Mouse (Mus musculus): ENCODE measurements around the gene Olfr314.
"Not testable (repeated sequence)": the region's sequence is repeated elsewhere in the genome, so short reads cannot be mapped to it uniquely, and the experiment has no call there.

Olfr314 gene

GRCm38 (mm10) chr11:58782480-58783089 lies at the start of gene Olfr314:
Gene Olfr314 (plus strand): TSS chr11:58782952.
- no peak for DNase-seq (ENCODE audit: low spot score)

DNA sequence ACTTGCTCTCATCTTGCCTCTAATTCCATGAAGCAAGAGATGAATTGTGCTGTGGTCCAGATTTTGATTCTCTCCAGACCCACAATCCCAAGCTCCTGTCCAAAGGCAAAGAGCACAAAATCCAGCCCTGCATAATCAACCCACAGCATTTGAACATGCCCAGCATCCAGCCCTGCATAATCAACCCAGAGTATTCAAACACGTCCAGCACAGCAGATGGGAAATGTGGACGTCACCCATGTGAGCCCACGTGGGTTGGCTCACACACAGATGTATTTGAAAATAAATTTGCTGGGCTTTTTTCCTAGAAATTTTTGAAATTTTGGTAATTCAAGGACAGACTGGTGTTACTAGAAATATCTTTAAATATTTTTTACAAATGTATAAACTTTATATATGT lies 49.4 kb upstream of the Olfr314 start:
- no peak for DNase-seq (ENCODE audit: low spot score)

GRCm38 (mm10) chr11:58738792-58739262 lies 43.9 kb upstream of the Olfr314 start, which contains the start of gene Olfr317:
Gene Olfr317 (minus strand): TSS chr11:58739212.
- DNase-seq (ENCODE audit: low spot score), result no peak

DNA sequence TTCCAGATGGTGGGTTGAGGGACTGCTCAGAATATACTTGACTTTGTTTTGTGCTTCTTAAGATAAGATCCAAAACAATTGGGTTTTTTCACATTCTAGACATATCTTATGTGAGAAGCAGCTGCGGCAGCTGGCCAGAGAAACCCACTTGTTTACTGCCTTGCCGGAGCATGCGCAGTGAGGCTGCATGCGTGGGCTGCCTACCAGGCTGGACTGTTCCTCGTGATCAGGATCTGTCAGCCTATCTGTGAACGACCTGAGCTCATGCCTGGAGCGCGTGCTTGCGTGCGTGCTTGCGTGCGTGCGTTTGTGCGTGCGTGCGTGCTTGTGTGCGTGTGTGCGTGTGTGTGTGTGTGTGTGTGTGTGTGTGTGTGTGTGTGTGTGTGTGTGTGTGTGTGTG lies 31.7 kb upstream of the Olfr314 start:
- not testable (repeated sequence) for DNase-seq (ENCODE audit: low spot score)

DNA sequence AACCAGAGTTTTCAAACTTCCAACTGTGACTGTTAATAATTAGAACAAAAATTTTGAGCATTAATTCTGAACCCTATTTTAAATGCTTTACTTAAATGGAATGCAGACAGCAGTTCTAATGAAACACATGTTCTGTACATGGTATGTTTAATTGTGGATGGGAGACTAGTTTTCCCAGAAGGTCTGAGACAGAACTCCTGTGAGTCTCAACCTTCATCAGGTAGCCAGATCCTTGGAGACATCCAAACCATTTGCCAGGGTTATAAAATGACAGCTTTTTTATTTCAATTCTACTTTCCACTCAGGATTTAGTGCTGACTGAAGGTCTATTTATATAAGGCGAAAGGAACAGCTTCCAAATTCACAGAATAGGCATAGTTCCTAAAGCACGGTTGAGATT lies 30.3 kb upstream of the Olfr314 start, which contains the start of gene Olfr316:
Gene Olfr316, plus strand, starts transcription at position 301 of the 400 bp plus-strand sequence.
- DNase-seq (ENCODE audit: low spot score), result no peak

- no peak for DNase-seq (ENCODE audit: low spot score)
Observed at GRCm38 (mm10) chr11:58772888-58773287, 9.9 kb upstream of the Olfr314 start, which contains the start of gene Olfr315. Gene Olfr315 (plus strand): TSS chr11:58773188.

GRCm38 (mm10) chr11:58784182-58784581 lies 1.4 kb downstream of the Olfr314 start:
- no peak for DNase-seq (ENCODE audit: low spot score)

DNA sequence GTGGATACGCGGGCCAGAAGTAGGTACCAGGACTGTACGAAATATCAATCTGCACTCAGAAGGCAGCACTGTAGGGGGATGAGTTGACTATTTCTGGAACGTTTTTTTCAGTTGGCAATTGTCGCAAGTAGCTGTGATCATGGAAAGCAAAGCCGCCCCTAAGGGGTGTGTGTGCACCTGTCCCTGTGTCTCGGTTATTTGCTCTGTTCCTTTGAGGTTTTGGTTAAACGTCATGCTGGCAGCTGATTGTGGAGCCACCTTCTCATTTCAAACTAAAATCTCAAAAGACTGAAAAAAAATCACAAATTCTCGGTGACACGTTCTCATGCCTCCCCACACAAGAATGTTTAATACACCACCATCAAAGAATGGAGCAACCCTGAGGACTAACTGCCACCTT lies 4.9 kb downstream of the Olfr314 start:
- no peak for DNase-seq (ENCODE audit: low spot score)

DNA sequence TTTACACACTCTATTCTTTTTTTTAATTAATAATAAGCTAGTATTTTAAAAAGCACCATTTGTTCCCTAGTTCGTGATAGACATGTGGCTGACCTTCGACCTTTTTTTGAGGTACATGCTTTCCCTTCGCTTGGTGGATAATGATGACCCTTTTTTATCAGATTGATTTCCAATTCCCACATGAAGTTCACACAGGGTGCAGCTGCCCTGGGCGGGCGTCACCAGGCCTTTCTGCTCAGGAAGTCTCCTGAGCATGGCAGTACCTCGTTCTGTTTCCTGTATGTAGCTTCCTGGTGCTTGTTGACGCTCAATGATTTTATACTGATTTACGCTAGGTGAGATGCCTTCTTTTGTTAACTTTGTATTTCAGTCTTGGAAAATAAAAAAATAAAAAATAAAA lies 5.6 kb downstream of the Olfr314 start:
- DNase-seq (ENCODE audit: low spot score), result no peak

DNA sequence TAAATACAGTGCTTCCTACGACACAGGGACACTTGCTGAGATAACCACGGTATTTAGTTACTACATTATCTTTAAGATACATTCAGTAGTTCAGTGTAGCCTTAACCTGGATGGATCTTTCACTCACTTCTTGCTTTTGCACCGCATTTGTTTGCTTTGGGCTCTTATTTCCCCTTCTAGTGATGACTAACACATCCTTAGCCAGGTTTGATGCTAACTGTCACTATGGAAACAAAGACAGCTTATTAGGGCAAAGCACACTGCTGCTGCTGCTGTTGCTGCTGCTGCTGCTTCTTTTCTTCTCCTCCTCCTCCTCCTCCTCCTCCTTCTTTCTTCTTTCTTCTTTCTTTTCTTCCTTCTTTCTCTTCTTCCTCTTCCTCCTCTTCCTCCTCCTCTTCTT lies 6.8 kb downstream of the Olfr314 start:
- DNase-seq (ENCODE audit: low spot score), result no peak

GRCm38 (mm10) chr11:58790053-58790452 lies 7.3 kb downstream of the Olfr314 start:
- DNase-seq (ENCODE audit: low spot score), result no peak

GRCm38 (mm10) chr11:58790646-58791045 lies 7.9 kb downstream of the Olfr314 start:
- no peak for DNase-seq (ENCODE audit: low spot score)

DNA sequence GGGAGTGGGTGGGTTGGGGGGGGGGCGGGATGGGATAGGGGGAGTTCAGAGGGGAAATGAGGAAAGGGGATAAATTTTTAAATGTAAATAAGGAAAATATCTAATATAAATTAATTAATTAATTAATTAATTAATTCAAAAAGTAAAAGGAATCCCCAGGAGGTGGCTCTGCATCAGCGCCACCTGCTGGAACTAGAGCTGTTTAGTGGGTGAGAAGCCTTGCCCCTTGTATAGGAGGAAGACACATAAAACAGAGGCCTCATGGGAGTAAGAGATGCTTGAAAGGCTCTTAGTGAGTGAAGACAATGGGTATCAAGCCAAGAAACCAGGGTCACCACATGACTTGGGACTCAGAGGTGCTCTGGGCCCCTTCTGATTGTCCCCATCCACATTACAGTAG lies 13.1 kb downstream of the Olfr314 start:
- no peak for DNase-seq (ENCODE audit: low spot score)

DNA sequence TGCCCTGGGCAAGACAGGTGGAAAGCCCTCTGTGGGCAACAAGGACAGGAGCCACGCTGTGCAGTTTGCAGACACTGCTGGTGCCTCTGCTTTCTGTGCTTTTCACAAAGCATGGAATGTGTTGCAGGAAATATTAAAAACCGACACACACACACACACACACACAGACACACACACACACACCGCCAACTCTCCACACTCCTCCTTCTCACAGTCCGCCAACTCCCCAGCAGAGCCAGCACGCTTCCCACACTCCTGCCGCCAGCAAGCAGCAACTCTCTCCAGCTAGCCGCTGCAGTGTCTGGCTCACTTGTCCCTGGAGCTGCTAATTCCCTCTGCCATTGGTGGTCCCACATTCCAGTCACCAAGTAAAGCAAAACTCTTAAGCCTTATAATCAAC lies 14.1 kb downstream of the Olfr314 start:
- no peak for DNase-seq (ENCODE audit: low spot score)

DNA sequence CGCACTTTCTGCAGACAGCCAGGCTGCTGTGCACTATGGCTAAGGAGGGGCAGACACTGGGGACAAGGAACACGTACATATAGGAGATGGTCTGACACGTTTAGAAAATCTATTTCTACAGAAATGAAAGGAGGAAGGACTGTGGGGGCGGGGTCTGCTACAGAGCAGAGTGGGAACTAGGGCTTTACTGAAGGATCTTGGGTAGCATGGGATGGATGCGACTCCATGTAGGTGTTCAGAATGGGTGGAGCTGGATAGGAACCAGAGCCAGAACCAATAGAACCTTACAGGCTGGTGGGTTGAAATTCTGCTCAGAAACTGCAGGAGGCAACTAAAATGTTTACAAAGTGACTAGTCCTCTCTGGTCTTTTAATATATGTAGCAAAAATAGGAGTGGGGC lies 17.0 kb downstream of the Olfr314 start:
- no peak for DNase-seq (ENCODE audit: low spot score)

GRCm38 (mm10) chr11:58801558-58802228 lies 18.9 kb downstream of the Olfr314 start, which contains the start of gene Fam183b:
Gene Fam183b (minus strand): TSS chr11:58801960.
- DNase-seq (ENCODE audit: low spot score), result no peak

DNA sequence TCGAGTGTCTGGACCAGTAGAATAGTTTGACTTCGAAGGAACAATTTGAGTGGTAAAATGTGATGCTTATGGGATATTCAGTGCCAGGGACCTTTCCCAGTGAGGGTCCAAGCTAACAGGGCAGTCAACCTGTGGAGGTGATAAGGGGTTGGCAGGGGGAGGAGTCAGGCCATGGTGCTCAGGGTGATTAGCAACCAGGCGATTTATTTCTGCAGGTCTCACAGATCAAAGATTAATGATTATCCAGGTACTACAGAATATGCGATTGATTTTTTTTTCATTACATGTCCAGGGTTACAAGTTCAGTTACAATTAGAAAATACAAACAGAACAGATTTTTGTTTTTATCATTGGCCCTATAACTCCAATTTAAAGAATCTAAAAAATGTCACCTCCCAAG lies 21.1 kb downstream of the Olfr314 start:
- DNase-seq (ENCODE audit: low spot score), result no peak

- DNase-seq (ENCODE audit: low spot score), result no peak
Observed at GRCm38 (mm10) chr11:58804393-58804792, 21.6 kb downstream of the Olfr314 start.

DNA sequence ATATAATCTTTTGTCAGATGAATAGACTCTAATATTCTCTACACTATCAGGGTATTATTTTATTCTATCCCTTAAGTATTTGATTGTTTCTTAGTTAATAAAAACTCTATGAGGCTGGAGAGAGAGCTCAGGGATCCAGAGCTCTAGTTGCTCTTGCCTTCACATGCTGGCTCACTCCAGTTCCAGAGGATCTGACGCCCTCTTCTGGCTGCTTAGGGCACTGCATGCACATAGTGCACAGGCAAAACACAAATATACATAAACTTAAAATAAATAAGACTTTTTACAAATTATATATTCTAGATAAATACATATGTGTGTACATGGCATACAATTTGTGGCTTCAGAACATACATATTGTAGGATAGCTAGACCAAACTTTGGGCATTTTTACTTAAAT lies 29.2 kb downstream of the Olfr314 start:
- no peak for DNase-seq (ENCODE audit: low spot score)

GRCm38 (mm10) chr11:58814700-58815099 lies 31.9 kb downstream of the Olfr314 start, which contains the start of gene Olfr313:
Gene Olfr313 (plus strand): TSS chr11:58815000.
- not testable (repeated sequence) for DNase-seq (ENCODE audit: low spot score)

DNA sequence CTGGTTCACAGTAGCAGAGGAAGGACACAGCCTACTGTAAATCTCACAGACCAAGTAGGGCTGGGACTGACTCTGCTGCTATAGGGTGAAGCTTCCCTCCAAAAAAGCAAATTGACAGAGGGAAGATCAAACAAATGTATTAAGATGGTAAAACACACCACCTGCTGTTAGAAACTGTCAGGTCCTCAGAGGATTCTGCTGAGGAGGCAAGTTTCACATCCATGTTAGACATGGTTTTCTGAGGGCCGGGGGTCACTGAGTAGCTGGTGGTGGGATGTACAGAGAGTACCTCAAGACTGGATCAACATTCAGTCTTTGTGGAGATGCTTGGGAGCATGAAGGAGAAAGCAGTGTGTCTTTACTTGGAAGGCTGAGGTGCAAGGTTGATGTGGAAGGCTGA lies 32.9 kb downstream of the Olfr314 start:
- no peak for DNase-seq (ENCODE audit: low spot score)

- DNase-seq (ENCODE audit: low spot score), result not testable (repeated sequence)
Observed at GRCm38 (mm10) chr11:58828937-58829336, 46.2 kb downstream of the Olfr314 start, which contains the start of gene Olfr312. Gene Olfr312 (plus strand): TSS chr11:58829237.

GRCm38 (mm10) chr11:58829764-58830163 lies 47.0 kb downstream of the Olfr314 start:
- no peak for DNase-seq (ENCODE audit: low spot score)
